Mouse (Mus musculus): ENCODE measurements around the gene Cdk8.

DNA sequence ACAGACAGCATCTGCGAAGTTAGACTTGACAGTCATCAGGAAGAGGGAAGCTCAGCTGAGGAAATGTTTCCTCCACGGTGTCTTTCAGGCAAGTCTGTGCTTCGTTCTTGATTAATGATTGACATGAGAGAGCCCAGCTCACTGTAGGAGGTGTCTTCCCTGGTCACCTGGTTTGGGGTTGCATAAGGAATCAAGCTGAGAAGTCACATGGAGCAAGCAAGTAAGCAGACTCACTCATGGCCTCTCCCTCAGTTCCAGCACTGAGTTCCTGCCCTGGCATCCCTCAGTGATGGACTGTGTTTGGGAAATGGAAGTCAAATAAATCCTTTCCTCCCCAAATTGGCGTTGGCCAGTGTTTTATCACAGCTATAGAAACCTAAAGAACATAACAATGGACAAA lies 40.9 kb upstream of the Cdk8 start:
- TF ChIP-seq CTCF (IDR thresholded peaks at IDR 0.05; ENCODE audit: extremely low read depth, insufficient read depth, insufficient read length, insufficient replicate concordance) (no peak), POLR2A (IDR thresholded peaks at IDR 0.05; ENCODE audit: low read depth, low read length) (no peak)

Data from spleen, adult 2 months (tissue).